Comparison of ENCODE assay signal across 18 mouse cellular contexts in genomic region chr2:172222394-172222785, GRCm38 (mm10). TPM values are rescaled to one million over a fixed set of nuclear protein-coding genes. Genes with fewer than 3 reads are reported as not detected.
A peak's percentile ranks its signal among the peaks of the same experiment; 100 is the strongest.
DNase-seq lines count a peak whose midpoint lies in the region; ATAC-seq lines count a peak whose summit lies in the region.
"Had no signal": no experiment of that assay in that cellular context is flagged by ENCODE, and none has a peak within 500 bp of the region (broad histone marks: within the 10 kb centered on the region; RNA-seq: fewer than 3 reads in every experiment).

No protein-coding gene starts in this region.

- no peaks in the 10 kb centered on the region; the same call in 1 of the 2 replicates for H3K27me3 ChIP-seq in kidney, embryonic 14.5 days (ENCODE audit: control insufficient read depth, insufficient read depth, low read length)

- H3K4me1 ChIP-seq in kidney, embryonic 14.5 days (ENCODE audit: control insufficient read depth, insufficient read depth, low read length), result no peaks in the 10 kb centered on the region
- H3K4me1 ChIP-seq: embryonic facial prominence, embryonic 12.5 days had no signal

- H3K4me3 ChIP-seq in kidney, embryonic 14.5 days (ENCODE audit: low read length), result no peak overlapping the region
- H3K4me3 ChIP-seq: embryonic facial prominence, embryonic 12.5 days; forebrain, embryonic 13.5 days; limb, embryonic 13.5 days had no signal

- no peak overlapping the region for H3K27ac ChIP-seq in kidney, embryonic 14.5 days (ENCODE audit: low read depth, low read length)
- H3K27ac ChIP-seq: embryonic facial prominence, embryonic 12.5 days; forebrain, embryonic 13.5 days; limb, embryonic 13.5 days; stomach, postnatal 0 days had no signal

- DNase-seq in cerebellum, adult 11 months, result peak; percentile 77
- peak; percentile 30 to 52 for DNase-seq in kidney, postnatal 4 days
- peak; percentile 88 for DNase-seq in cerebellum, adult 11-12 months
- peak; percentile 69 to 77 for DNase-seq in cerebellum, postnatal 36 days
- DNase-seq in ovary, postnatal 14 days (ENCODE audit: low spot score), result no peak
- DNase-seq in spleen, adult 18-20 months, result no peak
- DNase-seq: kidney, adult 11 months had no signal

- no peaks in the 10 kb centered on the region for H3K36me3 ChIP-seq in kidney, embryonic 14.5 days (ENCODE audit: control insufficient read depth, insufficient read depth, low read length)
- H3K36me3 ChIP-seq: embryonic facial prominence, embryonic 12.5 days; limb, embryonic 13.5 days had no signal

- 23% methylated on average over 6 of the region's 6 CpGs for WGBS in kidney, embryonic 14.5 days

- no peak overlapping the region for H3K4me2 ChIP-seq in kidney, embryonic 14.5 days (replicated peaks; ENCODE audit: low read depth, low read length)
- H3K4me2 ChIP-seq: embryonic facial prominence, embryonic 12.5 days; limb, embryonic 13.5 days had no signal

- no peak for ATAC-seq in cerebellum, adult (ENCODE audit: insufficient number of reproducible peaks, low FRiP score, low TSS enrichment)
- no peak for ATAC-seq in kidney, embryonic 14.5 days (ENCODE audit: low FRiP score, low TSS enrichment)
- ATAC-seq: liver, postnatal 0 days had no signal

- no peaks in the 10 kb centered on the region for H3K9me3 ChIP-seq in kidney, embryonic 14.5 days (ENCODE audit: control insufficient read depth, low read length)
- H3K9me3 ChIP-seq: embryonic facial prominence, embryonic 12.5 days; forebrain, embryonic 13.5 days; limb, embryonic 13.5 days had no signal

- no peak overlapping the region for H3K9ac ChIP-seq in kidney, embryonic 14.5 days (ENCODE audit: low read depth, low read length)
- H3K9ac ChIP-seq: embryonic facial prominence, embryonic 12.5 days; forebrain, embryonic 13.5 days; limb, embryonic 13.5 days; liver, postnatal 0 days had no signal

RNA-seq across cellular contexts. Expression of gene Mc3r, which starts 25.9 kb away (rescaled TPM):
- polyA plus RNA-seq in kidney, embryonic 14.5 days (2014; fragmentation: Nextera tagmentation; extraction: Ambion mirVana), result not detected in 2 replicates
- polyA plus RNA-seq: embryonic facial prominence, embryonic 12.5 days; heart, embryonic 14.5 days; hindbrain, embryonic 11.5 days; liver, postnatal 0 days; neural tube, embryonic 11.5 days; spleen, adult 2 months; stomach, postnatal 0 days had no signal

Comparison
In these comparisons a context has a peak if more than half of its experiments do, and no peak if none do; other contexts are left out.
1. DNase-seq: peak in cerebellum, adult 11 months (single experiment), kidney, postnatal 4 days (2 of 2), cerebellum, adult 11-12 months (single experiment) and cerebellum, postnatal 36 days (2 of 2); none in ovary, postnatal 14 days (single experiment) and spleen, adult 18-20 months (0 of 2).